Mouse (Mus musculus) limb, embryonic 13.5 days (tissue): ENCODE measurements around the gene Naa35. TPM values are rescaled to one million over a fixed set of nuclear protein-coding genes. Genes with fewer than 3 reads are reported as not detected.
A peak's percentile ranks its signal among the peaks of the same experiment; 100 is the strongest.

Source experiments
- ATAC-seq: fragments of 200-750 bp; cut with Nextera tagmentation; 2 replicates; pipeline ENCODE4 v1.8.0; 2017; ENCODE audit warnings: low read depth, moderate number of reproducible peaks, moderate TSS enrichment; ENCODE audit not compliant: low FRiP score
- H3K27ac ChIP-seq: fragments of 300-500 bp; sonication (generic); 2 replicates; pipeline ENCODE4 v1.5.1; 2015; ENCODE audit warnings: inconsistent platforms, mild to moderate bottlenecking, moderate library complexity
- H3K27me3 ChIP-seq: fragments of 300-500 bp; sonication (generic); 2 replicates; pipeline ENCODE4 v1.6.1; 2015; ENCODE audit warnings: mild to moderate bottlenecking, inconsistent platforms
- H3K36me3 ChIP-seq: fragments of 300-500 bp; sonication (generic); 2 replicates; pipeline ENCODE4 v1.6.1; 2015; ENCODE audit warnings: inconsistent platforms, mild to moderate bottlenecking, moderate library complexity
- H3K4me1 ChIP-seq: fragments of 300-500 bp; sonication (generic); 2 replicates; pipeline ENCODE4 v1.6.1; 2015; ENCODE audit warnings: inconsistent platforms
- H3K4me2 ChIP-seq: fragments of 300-500 bp; sonication (generic); replicated peaks from 2 replicates; pipeline ENCODE4 v1.6.1; 2015; ENCODE audit warnings: inconsistent platforms, mild to moderate bottlenecking, moderate library complexity
- H3K4me3 ChIP-seq: fragments of 300-500 bp; sonication (generic); 2 replicates; pipeline ENCODE4 v1.5.1; 2015; ENCODE audit warnings: moderate library complexity, mild to moderate bottlenecking, inconsistent platforms
- H3K9ac ChIP-seq: fragments of 300-500 bp; sonication (generic); 2 replicates; pipeline ENCODE4 v1.6.1; 2015; ENCODE audit warnings: mild to moderate bottlenecking, inconsistent platforms
- H3K9me3 ChIP-seq: fragments of 300-500 bp; sonication (generic); 2 replicates; pipeline ENCODE4 v1.6.1; 2016; ENCODE audit warnings: inconsistent platforms
- WGBS: fragments of 180-500 bp; shearing (Covaris S2); methylation state at CpG from one replicate; pipeline ENCODE4 v1.1.7; 2015; 5-methylcytosine and 5-hydroxymethylcytosine counted together
- polyA plus RNA-seq: library from polyadenylated mRNA; unstranded; fragments of >200 nt; fragmentation: Nextera tagmentation; extraction: Ambion mirVana; gene quantifications from 2 replicates; pipeline ENCODE4 v1.2.1, GENCODE M21; 2015

Naa35 gene
- polyA plus RNA-seq, 1 experiment from 2014 or later = 120 TPM

DNA sequence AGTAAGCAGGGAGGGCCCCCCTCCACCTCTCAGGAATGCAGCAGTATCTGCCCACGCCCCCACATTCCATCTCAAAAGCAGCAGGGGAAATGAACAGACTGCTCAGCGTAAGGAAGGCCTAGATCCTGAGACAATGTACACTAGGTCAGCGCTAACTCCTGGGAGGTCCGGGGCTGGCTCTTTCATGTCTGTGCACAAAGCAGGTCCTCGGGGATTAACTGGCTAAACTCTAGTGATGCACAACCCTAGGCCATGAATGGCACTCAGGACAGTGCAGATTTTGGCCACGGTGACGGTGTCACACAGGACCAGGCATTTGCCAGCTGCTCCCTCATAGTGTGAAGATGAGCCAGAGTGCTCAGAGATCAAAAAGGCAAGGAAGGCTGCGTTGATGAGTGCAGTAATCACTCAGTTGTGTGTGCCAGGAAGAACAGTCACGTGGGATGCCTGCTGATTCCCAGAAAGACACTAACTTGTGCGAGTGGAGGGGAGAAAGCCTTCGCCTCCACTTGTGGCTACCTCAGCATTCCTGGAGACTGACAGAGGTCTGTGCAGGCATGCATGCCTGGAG, 61.7 kb downstream of the Naa35 start:
- no peak overlapping the region for H3K4me3 ChIP-seq
- peaks cover 56% of the 10 kb centered on the region for H3K36me3 ChIP-seq
- H3K4me2 ChIP-seq = no peak overlapping the region
- 64% methylated on average over 11 of the region's 11 CpGs for WGBS
- no peaks in the 10 kb centered on the region for H3K9me3 ChIP-seq
- no peak overlapping the region; the same call in 1 of the 2 replicates for H3K27ac ChIP-seq
- peak; percentile 64; the same call in 1 of the 2 replicates for ATAC-seq
- 0 out of 2 replicates have a peak overlapping the region, but pooled peaks have one; percentile 45 for H3K9ac ChIP-seq
- no peaks in the 10 kb centered on the region for H3K27me3 ChIP-seq
- peaks cover 12% of the 10 kb centered on the region for H3K4me1 ChIP-seq

DNA sequence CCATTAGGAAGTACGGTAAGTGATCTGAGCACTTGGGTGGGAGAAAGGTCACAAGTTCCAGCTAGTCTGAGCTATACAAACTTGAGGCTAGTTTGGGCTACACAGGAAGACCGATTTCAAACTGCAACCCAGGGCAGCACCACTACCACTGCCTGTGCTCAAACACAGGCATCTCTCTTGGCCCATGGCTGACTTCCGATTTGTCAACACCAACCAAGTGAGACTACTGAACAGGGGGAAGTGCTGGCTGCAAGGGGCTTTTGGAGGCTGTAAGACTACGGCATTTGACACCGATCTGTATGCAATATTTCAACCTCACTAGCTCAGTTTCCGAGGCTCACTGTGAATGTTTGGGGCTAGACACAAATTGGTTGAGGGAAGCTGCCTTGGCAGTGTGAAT, 62.4 kb downstream of the Naa35 start:
- Histone ChIP-seq H3K27me3 (no peaks in the 10 kb centered on the region), H3K27ac (no peak overlapping the region), H3K9ac (no peak overlapping the region), H3K4me3 (no peak overlapping the region), H3K4me2 (no peak overlapping the region), H3K9me3 (no peaks in the 10 kb centered on the region), H3K36me3 (peaks cover 51% of the 10 kb centered on the region), H3K4me1 (peaks cover 12% of the 10 kb centered on the region)
- no peak for ATAC-seq
- WGBS = 85% methylated on average over 6 of the region's 6 CpGs

GRCm38 (mm10) chr13:59648598-59648997, 63.5 kb downstream of the Naa35 start:
- 82% methylated on average over 6 of the region's 6 CpGs for WGBS
- H3K27me3 ChIP-seq = no peaks in the 10 kb centered on the region
- no peaks in the 10 kb centered on the region for H3K9me3 ChIP-seq
- no peak overlapping the region for H3K9ac ChIP-seq
- H3K4me1 ChIP-seq = peaks cover 15% of the 10 kb centered on the region
- H3K36me3 ChIP-seq = peaks cover 46% of the 10 kb centered on the region
- no peak overlapping the region for H3K27ac ChIP-seq
- H3K4me2 ChIP-seq = no peak overlapping the region
- H3K4me3 ChIP-seq = no peak overlapping the region
- ATAC-seq = no peak

DNA sequence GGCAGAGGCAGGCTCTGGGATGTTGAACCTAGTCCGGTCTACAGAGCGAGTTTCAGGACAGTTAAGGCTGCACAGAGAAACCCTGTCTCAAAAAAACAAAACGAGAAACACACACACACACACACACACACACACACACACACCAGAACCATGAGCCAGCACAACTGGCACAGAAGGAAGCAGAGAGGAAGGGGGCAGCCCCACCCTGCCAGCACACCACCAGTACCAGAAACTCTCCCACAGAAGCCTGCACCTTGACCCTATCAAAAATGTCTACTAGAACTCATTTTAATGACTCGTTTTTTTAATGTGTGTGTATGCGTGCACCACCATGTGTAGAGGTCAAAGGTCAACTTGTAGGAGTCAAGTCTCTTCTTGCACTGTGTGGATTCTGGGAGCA, 64.7 kb downstream of the Naa35 start:
- Histone ChIP-seq H3K27ac (no peak overlapping the region), H3K9ac (no peak overlapping the region), H3K27me3 (no peaks in the 10 kb centered on the region), H3K9me3 (no peaks in the 10 kb centered on the region), H3K4me3 (no peak overlapping the region), H3K36me3 (peaks cover 44% of the 10 kb centered on the region), H3K4me2 (no peak overlapping the region), H3K4me1 (peaks cover 15% of the 10 kb centered on the region)
- 67% methylated on average over 5 of the region's 5 CpGs for WGBS
- ATAC-seq = no peak

DNA sequence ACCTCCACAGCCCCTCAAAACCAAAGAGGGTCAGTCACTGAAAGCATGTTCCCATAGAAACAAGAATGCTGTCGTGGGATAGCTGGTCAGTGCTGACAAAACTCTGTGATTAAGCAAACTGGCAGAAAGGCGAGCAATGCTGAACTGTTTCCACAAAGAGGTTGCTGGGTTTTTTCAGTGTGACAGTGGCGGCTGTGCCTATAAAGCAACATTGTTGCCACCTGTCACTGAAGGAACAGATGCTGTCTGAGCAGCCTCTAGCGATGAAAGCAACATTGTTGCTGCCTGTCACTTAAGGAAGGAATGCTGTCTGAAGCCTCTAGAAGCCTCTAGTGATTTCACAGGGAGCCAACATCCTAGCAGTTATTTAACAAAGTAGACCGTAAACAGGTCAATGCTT, 67.6 kb downstream of the Naa35 start:
- Histone ChIP-seq H3K27me3 (no peaks in the 10 kb centered on the region), H3K36me3 (peaks cover 29% of the 10 kb centered on the region), H3K27ac (peak overlapping the region; percentile 49; the same call in 1 of the 2 replicates), H3K9me3 (no peaks in the 10 kb centered on the region), H3K9ac (no peak overlapping the region), H3K4me1 (peaks cover 9% of the 10 kb centered on the region), H3K4me2 (no peak overlapping the region), H3K4me3 (no peak overlapping the region)
- 62% methylated on average over 5 of the region's 5 CpGs for WGBS
- ATAC-seq = no peak

DNA sequence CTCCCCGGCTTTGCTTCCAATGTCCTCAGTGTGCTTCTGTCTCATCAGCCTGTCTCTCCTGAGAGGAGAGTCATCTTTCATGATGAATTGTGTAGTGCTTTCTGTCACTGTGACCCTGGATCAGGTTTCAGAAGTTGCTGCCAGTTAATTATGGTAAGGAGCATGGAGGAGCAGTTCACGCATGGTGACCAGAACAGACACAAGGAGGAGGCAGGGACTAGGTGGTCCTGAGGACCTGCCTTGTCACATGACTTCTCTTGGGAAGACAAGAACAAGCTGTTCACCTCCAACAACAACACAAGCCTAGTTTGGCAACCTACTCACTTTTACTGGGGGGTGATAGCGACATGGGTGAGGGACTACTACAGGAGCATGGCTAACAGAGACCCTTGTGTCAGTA, 68.1 kb downstream of the Naa35 start:
- Histone ChIP-seq H3K27ac (peak overlapping the region; percentile 49; the same call in 1 of the 2 replicates), H3K27me3 (no peaks in the 10 kb centered on the region), H3K4me1 (peaks cover 9% of the 10 kb centered on the region), H3K9ac (no peak overlapping the region), H3K36me3 (peaks cover 29% of the 10 kb centered on the region), H3K9me3 (no peaks in the 10 kb centered on the region), H3K4me2 (no peak overlapping the region), H3K4me3 (no peak overlapping the region)
- no peak for ATAC-seq
- 69% methylated on average over 3 of the region's 3 CpGs for WGBS

GRCm38 (mm10) chr13:59654465-59654864, 69.4 kb downstream of the Naa35 start:
- no peak overlapping the region for H3K27ac ChIP-seq
- WGBS = 87% methylated on average over 5 of the region's 5 CpGs
- no peak for ATAC-seq

DNA sequence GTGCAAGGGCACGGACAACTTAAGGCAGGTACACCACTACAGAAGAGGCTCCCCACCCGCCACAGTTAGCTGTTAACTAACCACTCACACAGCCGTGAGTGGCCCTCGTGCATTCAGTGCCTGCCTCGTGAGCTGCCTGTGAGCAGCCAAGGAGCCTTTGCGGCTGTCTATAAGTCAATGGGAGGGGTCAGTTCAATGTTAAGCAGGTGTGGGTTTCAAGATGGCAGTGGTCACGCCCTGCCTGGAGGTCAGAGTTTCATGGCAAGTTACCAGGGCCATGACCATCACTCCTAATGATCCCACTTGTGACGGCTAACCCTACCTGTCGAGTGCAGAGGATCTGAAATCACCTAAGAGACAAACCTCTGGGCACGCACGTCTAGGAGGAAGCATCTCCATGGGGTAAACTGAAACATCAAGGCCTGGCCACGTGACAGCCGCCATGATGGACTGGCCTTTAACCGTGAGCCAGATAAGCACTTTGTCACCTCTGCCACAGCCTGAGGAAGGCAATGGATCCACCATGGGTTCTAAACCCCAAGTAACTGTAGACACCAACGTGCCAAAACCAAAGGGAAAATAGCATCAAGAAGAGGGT, 70.8 kb downstream of the Naa35 start:
- ATAC-seq = no peak
- no peak overlapping the region for H3K4me3 ChIP-seq
- H3K9me3 ChIP-seq = no peaks in the 10 kb centered on the region
- H3K27ac ChIP-seq = no peak overlapping the region
- no peak overlapping the region for H3K4me2 ChIP-seq
- WGBS = 90% methylated on average over 15 of the region's 15 CpGs
- H3K4me1 ChIP-seq = peaks cover 9% of the 10 kb centered on the region
- H3K36me3 ChIP-seq = peaks cover 25% of the 10 kb centered on the region
- H3K27me3 ChIP-seq = no peaks in the 10 kb centered on the region
- no peak overlapping the region for H3K9ac ChIP-seq

More at GRCm38 (mm10) chr13:59654465-59654864, 69.4 kb downstream of the Naa35 start:
- no peak overlapping the region for H3K4me2 ChIP-seq
- no peaks in the 10 kb centered on the region for H3K9me3 ChIP-seq
- no peak overlapping the region for H3K4me3 ChIP-seq
- H3K9ac ChIP-seq = no peak overlapping the region
- H3K4me1 ChIP-seq = peaks cover 9% of the 10 kb centered on the region
- H3K27me3 ChIP-seq = no peaks in the 10 kb centered on the region
- H3K36me3 ChIP-seq = peaks cover 24% of the 10 kb centered on the region

DNA sequence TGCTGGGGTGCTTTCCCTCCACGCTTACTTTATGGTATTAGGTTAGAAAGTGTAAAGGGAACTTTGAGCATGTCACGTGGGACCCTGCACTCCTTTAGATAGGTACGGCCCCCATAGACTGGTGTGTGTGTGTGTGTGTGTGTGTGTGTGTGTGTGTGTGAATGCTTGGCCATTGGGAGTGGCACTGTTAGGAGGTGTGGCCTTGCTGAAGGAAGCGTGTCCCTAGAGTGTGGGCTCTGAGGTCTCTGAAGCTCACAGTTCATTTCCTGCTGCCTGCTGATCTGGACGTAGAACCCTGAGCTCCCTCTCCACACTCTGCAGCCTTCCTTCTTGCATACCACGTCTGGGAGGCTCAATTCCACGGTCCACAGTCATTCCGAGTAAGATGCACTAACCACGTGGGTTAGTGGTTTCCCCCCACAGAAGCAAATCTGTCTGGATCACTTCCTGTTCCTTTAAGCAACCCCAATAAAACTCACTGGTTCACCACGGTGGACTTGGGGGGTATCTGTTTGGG, 71.3 kb downstream of the Naa35 start:
- H3K9ac ChIP-seq = no peak overlapping the region
- peaks cover 27% of the 10 kb centered on the region for H3K36me3 ChIP-seq
- no peak for ATAC-seq
- H3K4me3 ChIP-seq = no peak overlapping the region
- H3K27ac ChIP-seq = no peak overlapping the region
- no peak overlapping the region for H3K4me2 ChIP-seq
- 51% methylated on average over 10 of the region's 10 CpGs for WGBS
- H3K27me3 ChIP-seq = no peaks in the 10 kb centered on the region
- H3K4me1 ChIP-seq = peaks cover 9% of the 10 kb centered on the region
- no peaks in the 10 kb centered on the region for H3K9me3 ChIP-seq

DNA sequence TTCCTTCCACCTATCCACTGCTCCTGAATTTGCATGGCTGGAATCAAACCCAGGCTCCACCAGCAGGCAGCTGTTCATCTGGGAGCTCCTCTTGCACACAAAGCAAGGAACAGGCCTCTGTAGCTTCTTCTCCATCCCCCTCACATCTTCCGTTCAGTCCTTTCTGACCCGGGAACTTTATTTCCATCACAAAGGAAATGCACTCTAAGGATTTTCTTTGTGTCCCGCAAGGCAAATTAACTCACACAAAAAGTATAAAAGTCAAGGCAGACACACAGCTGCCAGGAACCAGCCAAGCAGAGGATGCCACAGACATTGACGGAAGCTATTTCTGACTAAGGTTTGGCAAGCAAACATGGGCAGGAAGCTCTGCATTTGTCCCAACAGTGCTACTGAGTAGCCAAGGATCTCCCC, 71.9 kb downstream of the Naa35 start:
- Histone ChIP-seq H3K4me2 (no peak overlapping the region), H3K27ac (no peak overlapping the region), H3K36me3 (peaks cover 31% of the 10 kb centered on the region), H3K9me3 (no peaks in the 10 kb centered on the region), H3K4me1 (peaks cover 9% of the 10 kb centered on the region), H3K9ac (no peak overlapping the region), H3K4me3 (no peak overlapping the region), H3K27me3 (no peaks in the 10 kb centered on the region)
- ATAC-seq = no peak
- WGBS = 67% methylated on average over 4 of the region's 4 CpGs

DNA sequence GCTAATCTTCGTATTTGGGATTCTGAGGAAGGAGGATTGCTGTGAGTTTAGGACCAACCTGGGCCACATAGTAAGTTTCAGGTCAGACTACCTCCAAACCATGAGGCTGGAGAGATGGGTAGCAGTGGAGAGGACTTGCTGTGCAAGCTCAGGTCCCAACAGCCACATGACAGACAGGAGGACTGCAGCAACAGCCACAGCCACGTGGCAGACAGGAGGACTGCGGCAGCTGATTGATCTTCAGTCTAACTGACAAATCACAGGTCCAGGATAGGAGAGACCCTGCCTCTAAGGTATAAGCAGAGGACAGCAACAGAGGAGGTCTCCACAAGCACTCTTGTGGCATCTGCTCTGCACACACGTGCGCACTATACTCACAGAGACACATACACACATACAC, 72.7 kb downstream of the Naa35 start:
- no peak overlapping the region for H3K4me2 ChIP-seq
- H3K27me3 ChIP-seq = no peaks in the 10 kb centered on the region
- H3K9ac ChIP-seq = no peak overlapping the region
- WGBS = 80% methylated on average over 5 of the region's 5 CpGs
- peaks cover 9% of the 10 kb centered on the region for H3K4me1 ChIP-seq
- H3K36me3 ChIP-seq = peaks cover 38% of the 10 kb centered on the region
- no peaks in the 10 kb centered on the region for H3K9me3 ChIP-seq
- H3K27ac ChIP-seq = no peak overlapping the region
- H3K4me3 ChIP-seq = no peak overlapping the region
- ATAC-seq = no peak

- Histone ChIP-seq H3K4me2 (no peak overlapping the region), H3K4me1 (peaks cover 7% of the 10 kb centered on the region), H3K4me3 (no peak overlapping the region), H3K9ac (no peak overlapping the region), H3K27me3 (no peaks in the 10 kb centered on the region), H3K9me3 (no peaks in the 10 kb centered on the region), H3K36me3 (peaks cover 61% of the 10 kb centered on the region), H3K27ac (no peak overlapping the region)
- no peak for ATAC-seq
- 96% methylated on average over 3 of the region's 3 CpGs for WGBS
Observed at GRCm38 (mm10) chr13:59660371-59660770, 75.3 kb downstream of the Naa35 start.

- no peak overlapping the region for H3K4me3 ChIP-seq
- no peaks in the 10 kb centered on the region for H3K27me3 ChIP-seq
- H3K4me1 ChIP-seq = peaks cover 5% of the 10 kb centered on the region
- H3K36me3 ChIP-seq = peaks cover 67% of the 10 kb centered on the region
- no peak overlapping the region for H3K4me2 ChIP-seq
- WGBS = 92% methylated on average over 8 of the region's 8 CpGs
- no peak overlapping the region for H3K9ac ChIP-seq
- no peak for ATAC-seq
- no peaks in the 10 kb centered on the region for H3K9me3 ChIP-seq
- no peak overlapping the region for H3K27ac ChIP-seq
Observed at GRCm38 (mm10) chr13:59661387-59661786, 76.3 kb downstream of the Naa35 start.
